Mouse (Mus musculus) megakaryocyte, adult 5-6 weeks (primary cell): Measurements from ENCODE around the gene Zbtb2. TPM values are rescaled to one million over a fixed set of nuclear protein-coding genes. Genes with fewer than 3 reads are reported as not detected.
"Not testable (repeated sequence)": the region's sequence is repeated elsewhere in the genome, so short reads cannot be mapped to it uniquely, and the experiment has no call there.

Source experiments
- ATAC-seq: 2 replicates; pipeline ENCODE4 v1.8.0; 2016; ENCODE audit warnings: mild to moderate bottlenecking, inconsistent platforms; ENCODE audit not compliant: poor library complexity, severe bottlenecking
- total RNA-seq, 2 experiments: library from RNA; stranded (forward) in 1 of 2; stranded (reverse) in 1 of 2; fragments of 153-499, 151-499 nt in 1 of 2; fragments of 221-1000, 200-1000 nt in 1 of 2; gene quantifications; 2 replicates each; pipeline versions ENCODE4 v1.2.3 to v1.2.4; 2015 to 2017

The Zbtb2 gene
- total RNA-seq (2015) (12.8 and 14.2 TPM in 2 replicates), total RNA-seq (2017) (10.8 and 12.2 TPM in 2 replicates)

- peak; percentile 3 for ATAC-seq
Observed at GRCm38 (mm10) chr10:4387701-4388383, at the start of gene Zbtb2. Gene Zbtb2 (minus strand): TSS chr10:4388108.

GRCm38 (mm10) chr10:4435416-4435815 is 47.5 kb upstream of the Zbtb2 start:
- ATAC-seq: no peak

GRCm38 (mm10) chr10:4433871-4434270 is 46.0 kb upstream of the Zbtb2 start:
- ATAC-seq: not testable (repeated sequence)

GRCm38 (mm10) chr10:4432996-4433755 is 45.3 kb upstream of the Zbtb2 start:
- ATAC-seq: no peak

- peak; percentile 84 for ATAC-seq
Observed at GRCm38 (mm10) chr10:4432123-4432931, 44.4 kb upstream of the Zbtb2 start, which contains the start of the genes Rmnd1 and Armt1. Gene Rmnd1 (minus strand): TSS chr10:4432388. Gene Armt1 (plus strand): TSS chr10:4432467.

- ATAC-seq: no peak
Observed at GRCm38 (mm10) chr10:4431746-4432122, 43.8 kb upstream of the Zbtb2 start.

GRCm38 (mm10) chr10:4430826-4431225 is 42.9 kb upstream of the Zbtb2 start:
- ATAC-seq: no peak

- ATAC-seq: peak; percentile 43
Observed at GRCm38 (mm10) chr10:4430399-4430798, 42.5 kb upstream of the Zbtb2 start.

GRCm38 (mm10) chr10:4425245-4425644 is 37.3 kb upstream of the Zbtb2 start:
- ATAC-seq: no peak

- no peak for ATAC-seq
Observed at GRCm38 (mm10) chr10:4407191-4407590, 19.3 kb upstream of the Zbtb2 start.

GRCm38 (mm10) chr10:4405511-4405910 is 17.6 kb upstream of the Zbtb2 start:
- no peak for ATAC-seq

- peak; percentile 78 for ATAC-seq
Observed at GRCm38 (mm10) chr10:4404895-4405491, 17.1 kb upstream of the Zbtb2 start.

- no peak for ATAC-seq
Observed at GRCm38 (mm10) chr10:4398058-4398457, 10.2 kb upstream of the Zbtb2 start.

GRCm38 (mm10) chr10:4395321-4395720 is 7.4 kb upstream of the Zbtb2 start:
- ATAC-seq: no peak

GRCm38 (mm10) chr10:4391851-4392250 is 3.9 kb upstream of the Zbtb2 start:
- ATAC-seq: peak; percentile 39; the same call in 1 of the 2 replicates

- ATAC-seq: no peak
Observed at GRCm38 (mm10) chr10:4391076-4391475, 3.2 kb upstream of the Zbtb2 start.

- ATAC-seq: no peak
Observed at GRCm38 (mm10) chr10:4390550-4390949, 2.6 kb upstream of the Zbtb2 start.

GRCm38 (mm10) chr10:4389461-4390112 is 1.7 kb upstream of the Zbtb2 start:
- ATAC-seq: no peak

- ATAC-seq: no peak
Observed at GRCm38 (mm10) chr10:4389036-4389435, 1.1 kb upstream of the Zbtb2 start.

GRCm38 (mm10) chr10:4388384-4388745 is 457 bp upstream of the Zbtb2 start:
- no peak for ATAC-seq
